Mouse (Mus musculus) v-Abl transformed pro-B cells (cell line): ENCODE results near the gene Ier5.

Experiments used
- in situ Hi-C, 2 experiments: fragments of 400-800 bp; cut with MboI; formaldehyde crosslinking; loops; one replicate each; pipeline ENCODE4 v1.15.1; 2025; ENCODE audit not compliant: unreplicated experiment in 2 of 2

The Ier5 gene

GRCm38 (mm10) chr1:155059505-155059904 lies 39.9 kb downstream of the Ier5 start:
- in situ Hi-C loops, result no loop called here

- in situ Hi-C loops, result no loop called here
Observed at GRCm38 (mm10) chr1:155058099-155059012, 41.1 kb downstream of the Ier5 start.

- in situ Hi-C loops, result no loop called here
Observed at GRCm38 (mm10) chr1:155056166-155056565, 43.3 kb downstream of the Ier5 start.

GRCm38 (mm10) chr1:155055041-155055440 lies 44.4 kb downstream of the Ier5 start:
- in situ Hi-C loops, result no loop called here

- in situ Hi-C loops, result loop anchor here (5.0 kb wide), 2 partner anchors 43 to 83 kb away; partner anchors contain the start of gene Ier5 (in 2 of the 2)
Observed at GRCm38 (mm10) chr1:155054366-155054965, 45.0 kb downstream of the Ier5 start.

- in situ Hi-C loops, result loop anchor here (5.0 kb wide), 2 partner anchors 44 to 84 kb away; partner anchors contain the start of gene Ier5 (in 2 of the 2)
Observed at GRCm38 (mm10) chr1:155053296-155053695, 46.1 kb downstream of the Ier5 start.

GRCm38 (mm10) chr1:155052761-155053166 lies 46.7 kb downstream of the Ier5 start:
- in situ Hi-C loops, result loop anchor here (5.0 kb wide), 2 partner anchors 45 to 85 kb away; partner anchors contain the start of gene Ier5 (in 2 of the 2)

GRCm38 (mm10) chr1:155052131-155052760 lies 47.2 kb downstream of the Ier5 start:
- in situ Hi-C loops, result loop anchor here (5.0 kb wide), 2 partner anchors 45 to 85 kb away; partner anchors contain the start of gene Ier5 (in 2 of the 2)

GRCm38 (mm10) chr1:155051701-155052127 lies 47.7 kb downstream of the Ier5 start:
- in situ Hi-C loops, result loop anchor here (5.0 kb wide), 2 partner anchors 46 to 86 kb away; partner anchors contain the start of gene Ier5 (in 2 of the 2)

- in situ Hi-C loops, result loop anchor here (5.0 kb wide), 2 partner anchors 46 to 86 kb away; partner anchors contain the start of gene Ier5 (in 2 of the 2)
Observed at GRCm38 (mm10) chr1:155050897-155051592, 48.4 kb downstream of the Ier5 start.

GRCm38 (mm10) chr1:155050174-155050573 lies 49.3 kb downstream of the Ier5 start:
- in situ Hi-C loops, result loop anchor here (5.0 kb wide), 2 partner anchors 47 to 87 kb away; partner anchors contain the start of gene Ier5 (in 2 of the 2)

GRCm38 (mm10) chr1:155048947-155049346 lies 50.5 kb downstream of the Ier5 start:
- in situ Hi-C loops, result loop anchor here (5.0 to 25.0 kb wide), 2 partner anchors 168 to 363 kb away; partner anchors contain the start of gene Xpr1 (in 2 of the 2)
